Mouse (Mus musculus) embryonic facial prominence, embryonic 14.5 days (tissue): Measurements from ENCODE around the gene Guca1a. TPM values are rescaled to one million over a fixed set of nuclear protein-coding genes. Genes with fewer than 3 reads are reported as not detected.
A peak's percentile ranks its signal among the peaks of the same experiment; 100 is the strongest.

Experiments used
- ATAC-seq: fragments of 200-750 bp; cut with Nextera tagmentation; 2 replicates; pipeline ENCODE4 v1.8.0; 2017; ENCODE audit warnings: low read depth, moderate number of reproducible peaks, moderate TSS enrichment
- DNase-seq: peaks from one replicate; pipeline ENCODE4 v3.0.0-alpha.2; 2015; ENCODE audit warnings: low spot score
- H3K27ac ChIP-seq: fragments of 300-500 bp; sonication (generic); replicated peaks from 2 replicates; pipeline ENCODE4 v1.5.1; 2014; ENCODE audit warnings: low read depth, mild to moderate bottlenecking, low read length, moderate library complexity
- H3K27me3 ChIP-seq: fragments of 300-500 bp; sonication (generic); replicated peaks from 2 replicates; pipeline ENCODE4 v1.6.1; 2014; ENCODE audit warnings: low read length; ENCODE audit not compliant: control insufficient read depth, insufficient read depth
- H3K36me3 ChIP-seq: fragments of 300-500 bp; sonication (generic); 2 replicates; pipeline ENCODE4 v1.6.1; 2014; ENCODE audit warnings: low read length, mixed read lengths; ENCODE audit not compliant: control insufficient read depth, insufficient read depth
- H3K4me1 ChIP-seq: fragments of 300-500 bp; sonication (generic); 2 replicates; pipeline ENCODE4 v1.6.1; 2014; ENCODE audit warnings: antibody characterized with exemption, low read length; ENCODE audit not compliant: control insufficient read depth, insufficient read depth
- H3K4me2 ChIP-seq: fragments of 300-500 bp; sonication (generic); 2 replicates; pipeline ENCODE4 v1.6.1; 2014; ENCODE audit warnings: low read depth, mild to moderate bottlenecking, low read length, moderate library complexity, mixed read lengths
- H3K4me3 ChIP-seq: fragments of 300-500 bp; sonication (generic); 2 replicates; pipeline ENCODE4 v1.5.1; 2014; ENCODE audit warnings: low read depth, mild to moderate bottlenecking, low read length
- H3K9ac ChIP-seq: fragments of 300-500 bp; sonication (generic); 2 replicates; pipeline ENCODE4 v1.6.1; 2014; ENCODE audit warnings: low read depth, mild to moderate bottlenecking, low read length, moderate library complexity, mixed read lengths
- H3K9me3 ChIP-seq: fragments of 300-500 bp; sonication (generic); 2 replicates; pipeline ENCODE4 v1.6.1; 2016; ENCODE audit warnings: low read length; ENCODE audit not compliant: control insufficient read depth
- WGBS: fragments of 180-500 bp; shearing (Covaris S2); extraction: QIAGEN DNeasy Blood & Tissue Kit; methylation state at CpG from one replicate; pipeline ENCODE4 v1.1.7; 2014; 5-methylcytosine and 5-hydroxymethylcytosine counted together
- polyA plus RNA-seq: library from polyadenylated mRNA; unstranded; fragments of >200 nt; fragmentation: Nextera tagmentation; extraction: Ambion mirVana; gene quantifications from 2 replicates; pipeline ENCODE4 v1.2.1, GENCODE M21; 2014

Guca1a gene
- polyA plus RNA-seq, 1 experiment from 2014 or later, result 5.7 TPM

- Histone ChIP-seq H3K4me3 (no peak overlapping the region), H3K27me3 (peaks cover 28% of the 10 kb centered on the region), H3K4me1 (peaks cover 9% of the 10 kb centered on the region), H3K36me3 (no peaks in the 10 kb centered on the region), H3K4me2 (no peak overlapping the region), H3K9me3 (no peaks in the 10 kb centered on the region), H3K9ac (no peak overlapping the region), H3K27ac (no peak overlapping the region)
- DNase-seq (no peak), ATAC-seq (no peak)
- 74% methylated on average over 7 of the region's 8 CpGs for WGBS
These were observed 1.3 kb downstream of the Guca1a start for GRCm38 (mm10) chr17:47399091-47399490.

- WGBS, result 3% methylated on average over 16 of the region's 20 CpGs
- H3K27me3 ChIP-seq, result peaks cover 29% of the 10 kb centered on the region
- DNase-seq (peak; percentile 61), ATAC-seq (peak; percentile 78)
- H3K9ac ChIP-seq, result 0 out of 2 replicates have a peak overlapping the region, but pooled peaks have one; percentile 7
- H3K36me3 ChIP-seq, result no peaks in the 10 kb centered on the region
- H3K4me1 ChIP-seq, result peaks cover 9% of the 10 kb centered on the region
- H3K27ac ChIP-seq, result no peak overlapping the region
- peak overlapping the region; percentile 54 for H3K4me2 ChIP-seq
- H3K9me3 ChIP-seq, result no peaks in the 10 kb centered on the region
- H3K4me3 ChIP-seq, result peak overlapping the region; percentile 33
These were observed 4.9 kb downstream of the Guca1a start for GRCm38 (mm10) chr17:47395376-47395913.

- 0 out of 2 replicates have a peak overlapping the region, but pooled peaks have one; percentile 45 for H3K9ac ChIP-seq
These were observed 6.0 kb downstream of the Guca1a start for GRCm38 (mm10) chr17:47394223-47394869.

GRCm38 (mm10) chr17:47386649-47387048 lies 13.7 kb downstream of the Guca1a start:
- no peak for ATAC-seq
- no peak for DNase-seq
- Histone ChIP-seq H3K27me3 (no peaks in the 10 kb centered on the region), H3K27ac (no peak overlapping the region), H3K9ac (no peak overlapping the region), H3K4me2 (no peak overlapping the region), H3K4me1 (no peaks in the 10 kb centered on the region), H3K4me3 (no peak overlapping the region), H3K36me3 (no peaks in the 10 kb centered on the region), H3K9me3 (0 out of 2 replicates have a peak, but pooled peaks cover 3% of the 10 kb centered on the region)
- WGBS, result 72% methylated on average over 4 of the region's 4 CpGs

More at GRCm38 (mm10) chr17:47394223-47394869, 6.0 kb downstream of the Guca1a start:
- peak; percentile 20; the same call in 1 of the 2 replicates for ATAC-seq
- Histone ChIP-seq H3K27me3 (peaks cover 26% of the 10 kb centered on the region), H3K4me2 (peak overlapping the region; percentile 54), H3K4me3 (peak overlapping the region; percentile 33), H3K9me3 (no peaks in the 10 kb centered on the region), H3K27ac (no peak overlapping the region), H3K4me1 (peaks cover 9% of the 10 kb centered on the region), H3K36me3 (no peaks in the 10 kb centered on the region)
- DNase-seq, result peak; percentile 8
- WGBS, result 21% methylated on average over 23 of the region's 24 CpGs

- 42% methylated on average over 10 of the region's 10 CpGs for WGBS
- Histone ChIP-seq H3K4me2 (no peak within 1 kb of the TSS), H3K4me3 (no peak within 1 kb of the TSS), H3K36me3 (peaks cover 6% of the 10 kb centered on the region; the same call in 1 of the 2 replicates), H3K9ac (no peak within 1 kb of the TSS), H3K27me3 (no peaks in the 10 kb centered on the region), H3K27ac (no peak within 1 kb of the TSS), H3K4me1 (no peaks in the 10 kb centered on the region), H3K9me3 (0 out of 2 replicates have a peak, but pooled peaks cover 3% of the 10 kb centered on the region)
- no peak for DNase-seq
- ATAC-seq, result no peak
These were observed 15.2 kb downstream of the Guca1a start, which contains the start of gene Guca1b for GRCm38 (mm10) chr17:47385145-47385544. Gene Guca1b, plus strand, starts transcription at chr17:47385393.

GRCm38 (mm10) chr17:47384064-47384463 lies 16.3 kb downstream of the Guca1a start:
- Histone ChIP-seq H3K27me3 (no peaks in the 10 kb centered on the region), H3K4me1 (no peaks in the 10 kb centered on the region), H3K9me3 (0 out of 2 replicates have a peak, but pooled peaks cover 3% of the 10 kb centered on the region), H3K4me2 (no peak overlapping the region), H3K27ac (no peak overlapping the region), H3K9ac (no peak overlapping the region), H3K36me3 (peaks cover 17% of the 10 kb centered on the region), H3K4me3 (no peak overlapping the region)
- ATAC-seq (no peak), DNase-seq (no peak)
- 88% methylated on average over 3 of the region's 3 CpGs for WGBS

GRCm38 (mm10) chr17:47383266-47383665 lies 17.1 kb downstream of the Guca1a start:
- WGBS, result 83% methylated on average over 4 of the region's 4 CpGs

GRCm38 (mm10) chr17:47381917-47382316 lies 18.5 kb downstream of the Guca1a start:
- H3K4me2 ChIP-seq, result no peak overlapping the region
- H3K27me3 ChIP-seq, result no peaks in the 10 kb centered on the region
- no peak overlapping the region for H3K4me3 ChIP-seq
- ATAC-seq, result peak; percentile 90
- no peaks in the 10 kb centered on the region for H3K4me1 ChIP-seq
- H3K9ac ChIP-seq, result no peak overlapping the region
- H3K36me3 ChIP-seq, result peaks cover 36% of the 10 kb centered on the region
- no peak overlapping the region for H3K27ac ChIP-seq
- DNase-seq, result peak; percentile 50
- 82% methylated on average over 11 of the region's 11 CpGs for WGBS
- 0 out of 2 replicates have a peak, but pooled peaks cover 3% of the 10 kb centered on the region for H3K9me3 ChIP-seq

More at GRCm38 (mm10) chr17:47383266-47383665, 17.1 kb downstream of the Guca1a start:
- no peaks in the 10 kb centered on the region for H3K4me1 ChIP-seq
- H3K9ac ChIP-seq, result no peak overlapping the region
- no peak overlapping the region for H3K4me2 ChIP-seq
- H3K4me3 ChIP-seq, result no peak overlapping the region
- H3K9me3 ChIP-seq, result 0 out of 2 replicates have a peak, but pooled peaks cover 3% of the 10 kb centered on the region
- no peak for DNase-seq
- no peak for ATAC-seq
- H3K36me3 ChIP-seq, result peaks cover 23% of the 10 kb centered on the region
- H3K27me3 ChIP-seq, result no peaks in the 10 kb centered on the region
- H3K27ac ChIP-seq, result no peak overlapping the region
